Mouse (Mus musculus) embryo, embryonic 10.5 days (tissue): ENCODE data around the gene Gm21304.
"Not testable (repeated sequence)": the region's sequence is repeated elsewhere in the genome, so short reads cannot be mapped to it uniquely, and the experiment has no call there.

Experiments
- DNase-seq: peaks from one replicate; pipeline ENCODE4 v3.0.0-alpha.2; 2015; ENCODE audit warnings: low spot score

The Gm21304 gene

DNA sequence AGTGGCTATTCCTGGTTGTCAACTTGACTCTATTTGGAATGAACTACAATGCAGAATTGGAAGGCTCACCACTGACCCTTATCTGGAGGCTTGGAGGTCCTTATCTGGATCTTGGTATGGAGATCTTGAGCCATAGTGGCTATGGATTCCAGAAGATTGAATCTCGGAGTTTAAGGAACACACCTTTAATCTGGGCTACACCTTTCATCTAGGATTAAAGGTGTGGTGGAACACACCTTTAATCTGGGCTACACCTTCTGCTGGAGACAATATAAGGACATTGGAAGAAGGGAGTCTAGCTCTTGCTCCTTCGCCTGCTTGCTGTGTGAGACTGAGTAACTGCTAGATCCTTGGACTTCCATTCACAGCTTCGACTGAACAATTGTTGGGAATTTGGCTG is at the start of gene Gm21304:
Gm21304 (plus strand) TSS at position 301 of the 400 bp plus-strand sequence.
- DNase-seq: not testable (repeated sequence)

- DNase-seq: not testable (repeated sequence)
Measured at GRCm38 (mm10) chr10:104142687-104143086, 25.6 kb upstream of the Gm21304 start, which contains the start of gene Gm21293. Gene Gm21293, plus strand, starts transcription at chr10:104142987.

GRCm38 (mm10) chr10:104151197-104151596 is 17.1 kb upstream of the Gm21304 start, which contains the start of gene Gm6763:
Gene Gm6763, plus strand, starts transcription at chr10:104151497.
- not testable (repeated sequence) for DNase-seq

DNA sequence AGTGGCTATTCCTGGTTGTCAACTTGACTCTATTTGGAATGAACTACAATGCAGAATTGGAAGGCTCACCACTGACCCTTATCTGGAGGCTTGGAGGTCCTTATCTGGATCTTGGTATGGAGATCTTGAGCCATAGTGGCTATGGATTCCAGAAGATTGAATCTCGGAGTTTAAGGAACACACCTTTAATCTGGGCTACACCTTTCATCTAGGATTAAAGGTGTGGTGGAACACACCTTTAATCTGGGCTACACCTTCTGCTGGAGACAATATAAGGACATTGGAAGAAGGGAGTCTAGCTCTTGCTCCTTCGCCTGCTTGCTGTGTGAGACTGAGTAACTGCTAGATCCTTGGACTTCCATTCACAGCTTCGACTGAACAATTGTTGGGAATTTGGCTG is 8.6 kb upstream of the Gm21304 start, which contains the start of gene Gm8764:
Gm8764 (plus strand) TSS at position 301 of the 400 bp plus-strand sequence.
- DNase-seq: not testable (repeated sequence)

GRCm38 (mm10) chr10:104176724-104177123 is 8.4 kb downstream of the Gm21304 start, which contains the start of gene Gm21312:
Gene Gm21312, plus strand, starts transcription at chr10:104177024.
- DNase-seq: not testable (repeated sequence)

DNA sequence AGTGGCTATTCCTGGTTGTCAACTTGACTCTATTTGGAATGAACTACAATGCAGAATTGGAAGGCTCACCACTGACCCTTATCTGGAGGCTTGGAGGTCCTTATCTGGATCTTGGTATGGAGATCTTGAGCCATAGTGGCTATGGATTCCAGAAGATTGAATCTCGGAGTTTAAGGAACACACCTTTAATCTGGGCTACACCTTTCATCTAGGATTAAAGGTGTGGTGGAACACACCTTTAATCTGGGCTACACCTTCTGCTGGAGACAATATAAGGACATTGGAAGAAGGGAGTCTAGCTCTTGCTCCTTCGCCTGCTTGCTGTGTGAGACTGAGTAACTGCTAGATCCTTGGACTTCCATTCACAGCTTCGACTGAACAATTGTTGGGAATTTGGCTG is 16.9 kb downstream of the Gm21304 start, which contains the start of gene Gm20765:
Gm20765 (plus strand) TSS at position 301 of the 400 bp plus-strand sequence.
- not testable (repeated sequence) for DNase-seq

- DNase-seq: not testable (repeated sequence)
Measured at GRCm38 (mm10) chr10:104193742-104194141, 25.4 kb downstream of the Gm21304 start, which contains the start of gene Gm4340. Gene Gm4340, plus strand, starts transcription at chr10:104194042.

- DNase-seq: no peak
Measured at GRCm38 (mm10) chr10:104209655-104210054, 41.3 kb downstream of the Gm21304 start.

DNA sequence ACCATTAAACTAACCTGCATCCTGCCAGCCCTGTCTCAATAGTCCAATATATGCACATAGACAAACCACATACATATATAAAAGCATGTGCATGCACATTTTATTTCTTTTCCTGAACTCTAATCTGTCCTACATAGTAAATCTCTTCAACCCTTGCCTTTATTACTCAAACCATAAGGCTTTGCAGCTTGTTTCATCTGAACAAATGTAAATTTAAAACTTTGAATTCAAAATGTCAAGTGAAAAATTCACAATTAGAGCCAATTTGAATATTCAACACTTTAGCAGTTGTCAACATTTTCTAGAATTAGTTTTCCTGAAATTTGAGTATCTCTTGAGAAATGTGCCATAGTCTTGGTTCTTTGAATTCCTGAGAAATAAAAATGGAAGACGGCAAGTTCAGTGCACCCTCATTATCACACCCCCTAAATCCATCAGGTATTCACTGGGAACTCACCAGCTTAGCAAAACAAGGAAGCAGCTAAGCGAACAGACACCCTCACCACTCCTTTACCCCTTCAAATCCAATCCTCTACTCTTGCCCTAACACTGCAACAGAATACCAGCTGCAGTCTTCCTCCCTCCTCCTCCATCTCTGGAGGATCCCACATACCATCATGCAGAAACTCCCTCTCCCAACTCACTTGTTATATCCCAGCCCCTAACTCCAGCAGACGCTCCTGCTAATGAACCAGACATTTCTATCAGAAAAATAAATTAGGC is 42.1 kb downstream of the Gm21304 start:
- DNase-seq: no peak

DNA sequence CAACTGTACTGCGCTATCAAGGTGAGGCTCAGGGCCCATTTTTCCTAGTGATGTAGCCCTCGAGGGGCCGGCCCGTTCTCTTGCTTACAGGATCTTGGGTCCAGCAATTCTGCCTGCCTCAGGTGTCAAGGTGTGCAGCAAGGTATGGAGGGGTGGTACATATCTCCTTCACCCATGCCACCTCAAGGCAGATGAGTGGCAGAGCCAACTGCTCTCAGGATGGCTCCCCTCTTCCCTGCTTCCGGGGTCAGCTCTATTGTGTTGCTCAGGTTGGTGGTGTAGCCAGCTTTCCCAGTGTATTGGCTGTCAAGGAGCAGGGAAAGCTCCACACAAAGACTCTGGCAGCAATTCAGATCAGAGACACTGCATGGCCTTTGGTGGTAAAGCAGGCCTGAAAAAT is 46.2 kb downstream of the Gm21304 start:
- no peak for DNase-seq
